Mouse (Mus musculus) MEL (cell line): ENCODE measurements around the gene Dusp22. TPM values are rescaled to one million over a fixed set of nuclear protein-coding genes. Genes with fewer than 3 reads are reported as not detected.
A peak's percentile ranks its signal among the peaks of the same experiment; 100 is the strongest.

Source experiments
- DNase-seq: peaks from one replicate; pipeline ENCODE4 v3.0.0; 2011; ENCODE audit warnings: low read depth, low spot score
- H3K27ac ChIP-seq: 2 replicates; pipeline ENCODE4 v1.5.1; 2012; ENCODE audit warnings: low read depth, mild to moderate bottlenecking, control low read depth, low read length, moderate library complexity; ENCODE audit not compliant: control insufficient read depth
- H3K27me3 ChIP-seq, 2 experiments: fragments of 150-350 bp in 1 of 2; sonication (generic) in 1 of 2; 2 replicates each; pipeline ENCODE4 v1.6.1; 2012; ENCODE audit warnings: low read length in 2 of 2, mild to moderate bottlenecking in 2 of 2, improper control_type of control experiment in 1 of 2, moderate library complexity in 1 of 2; ENCODE audit not compliant: insufficient read depth in 2 of 2, control insufficient read depth in 1 of 2
- H3K36me3 ChIP-seq, 2 experiments: 2 replicates each; pipeline ENCODE4 v1.6.1; 2012 to 2014; ENCODE audit warnings: low read length in 2 of 2, improper control_type of control experiment in 1 of 2, inconsistent platforms in 1 of 2, mild to moderate bottlenecking in 1 of 2; ENCODE audit not compliant: insufficient read depth in 2 of 2, control insufficient read depth in 1 of 2
- H3K4me1 ChIP-seq, 2 experiments: fragments of 150-350 bp in 1 of 2; sonication (generic) in 1 of 2; 2 replicates each; pipeline ENCODE4 v1.6.1; 2012; ENCODE audit warnings: low read length in 2 of 2, improper control_type of control experiment in 1 of 2, mild to moderate bottlenecking in 1 of 2; ENCODE audit not compliant: insufficient read depth in 2 of 2, control insufficient read depth in 1 of 2
- H3K4me3 ChIP-seq, 2 experiments: fragments of 150-350 bp in 1 of 2; sonication (generic) in 1 of 2; 2 replicates each; pipeline ENCODE4 v1.5.1; 2012; ENCODE audit warnings: low read depth in 2 of 2, low read length in 2 of 2, mild to moderate bottlenecking in 2 of 2, moderate library complexity in 2 of 2, control low read depth in 1 of 2, improper control_type of control experiment in 1 of 2; ENCODE audit not compliant: control insufficient read depth in 1 of 2, insufficient read depth in 1 of 2
- H3K79me2 ChIP-seq: 2 replicates; pipeline ENCODE4 v1.6.1; 2012; ENCODE audit warnings: mild to moderate bottlenecking, low read length, moderate library complexity; ENCODE audit not compliant: control insufficient read depth, poor library complexity, insufficient read depth
- H3K9ac ChIP-seq: 2 replicates; pipeline ENCODE4 v1.6.1; 2012; ENCODE audit warnings: low read depth, mild to moderate bottlenecking, control low read depth, low read length, moderate library complexity; ENCODE audit not compliant: control insufficient read depth, poor library complexity, severe bottlenecking
- H3K9me3 ChIP-seq: fragments of 150-350 bp; sonication (generic); replicated peaks from 2 replicates; pipeline ENCODE4 v1.6.1; 2012; ENCODE audit warnings: mild to moderate bottlenecking, low read length, improper control_type of control experiment, moderate library complexity; ENCODE audit not compliant: insufficient read depth
- BHLHE40 ChIP-seq: IDR thresholded peaks from 2 replicates; pipeline ENCODE4 v1.6.1; 2012; ENCODE audit warnings: low read depth, mild to moderate bottlenecking, inconsistent platforms, low read length, improper control_type of control experiment, borderline replicate concordance
- E2F4 ChIP-seq: IDR thresholded peaks from 2 replicates; pipeline ENCODE4 v1.6.1; 2011; ENCODE audit warnings: low read depth, low read length, improper control_type of control experiment, borderline replicate concordance
- ELF1 ChIP-seq: IDR thresholded peaks from 2 replicates; pipeline ENCODE4 v1.6.1; 2014; ENCODE audit warnings: low read depth, mild to moderate bottlenecking, inconsistent platforms, low read length, improper control_type of control experiment, moderate library complexity
- GABPA ChIP-seq: IDR thresholded peaks from 2 replicates; pipeline ENCODE4 v1.6.1; 2012; ENCODE audit warnings: low read depth, mild to moderate bottlenecking, inconsistent platforms, low read length, improper control_type of control experiment, moderate library complexity
- GATA1 ChIP-seq: IDR thresholded peaks from 2 replicates; pipeline ENCODE4 v1.6.1; 2011; ENCODE audit warnings: low read depth, low read length, improper control_type of control experiment
- HCFC1 ChIP-seq: IDR thresholded peaks from 2 replicates; pipeline ENCODE4 v1.6.1; 2012; ENCODE audit warnings: low read depth, mild to moderate bottlenecking, inconsistent platforms, low read length, improper control_type of control experiment, moderate library complexity
- JUND ChIP-seq: IDR thresholded peaks from 2 replicates; pipeline ENCODE4 v1.6.1; 2011; ENCODE audit warnings: low read depth, mild to moderate bottlenecking, improper control_type of control experiment, low read length
- MAFK ChIP-seq: IDR thresholded peaks from 2 replicates; pipeline ENCODE4 v1.6.1; 2011; ENCODE audit warnings: low read depth, mild to moderate bottlenecking, low read length, improper control_type of control experiment, borderline replicate concordance
- MAZ ChIP-seq: IDR thresholded peaks from 2 replicates; pipeline ENCODE4 v1.6.1; 2012; ENCODE audit warnings: low read depth, mild to moderate bottlenecking, inconsistent platforms, low read length, improper control_type of control experiment
- MEF2A ChIP-seq: IDR thresholded peaks from 2 replicates; pipeline ENCODE4 v1.6.1; 2014; ENCODE audit warnings: low read depth, mild to moderate bottlenecking, inconsistent platforms, low read length, improper control_type of control experiment; ENCODE audit not compliant: poor library complexity, insufficient replicate concordance, severe bottlenecking; ENCODE audit errors: extremely low read depth
- MYB ChIP-seq: IDR thresholded peaks from 2 replicates; pipeline ENCODE4 v1.6.1; 2011; ENCODE audit warnings: mild to moderate bottlenecking, low read depth, low read length, improper control_type of control experiment
- MYC ChIP-seq: IDR thresholded peaks from 2 replicates; pipeline ENCODE4 v1.6.1; 2011; ENCODE audit warnings: low read depth, mild to moderate bottlenecking, low read length, improper control_type of control experiment, moderate library complexity
- POLR2A ChIP-seq, 2 experiments: IDR thresholded peaks; 2 replicates each; pipeline ENCODE4 v1.6.1; 2011 to 2012; ENCODE audit warnings: low read length in 2 of 2, mild to moderate bottlenecking in 2 of 2, control low read depth in 1 of 2, improper control_type of control experiment in 1 of 2, low read depth in 1 of 2, moderate library complexity in 1 of 2; ENCODE audit not compliant: control insufficient read depth in 1 of 2, insufficient read depth in 1 of 2, poor library complexity in 1 of 2
- POLR2AphosphoS2 ChIP-seq: IDR thresholded peaks from 2 replicates; pipeline ENCODE4 v1.6.1; 2011; ENCODE audit warnings: low read length, improper control_type of control experiment
- POLR2AphosphoS5 ChIP-seq: IDR thresholded peaks from 2 replicates; pipeline ENCODE4 v1.6.1; 2012; ENCODE audit warnings: low read depth, borderline replicate concordance, mild to moderate bottlenecking, inconsistent platforms, low read length, moderate library complexity, mixed read lengths
- RAD21 ChIP-seq: IDR thresholded peaks from 2 replicates; pipeline ENCODE4 v1.6.1; 2011; ENCODE audit warnings: mild to moderate bottlenecking, low read depth, low read length, improper control_type of control experiment
- RCOR1 ChIP-seq: IDR thresholded peaks from 2 replicates; pipeline ENCODE4 v1.6.1; 2012; ENCODE audit warnings: low read depth, mild to moderate bottlenecking, inconsistent platforms, low read length, improper control_type of control experiment
- SIN3A ChIP-seq: IDR thresholded peaks from 2 replicates; pipeline ENCODE4 v1.6.1; 2012; ENCODE audit warnings: low read length, improper control_type of control experiment, inconsistent platforms
- USF1 ChIP-seq: IDR thresholded peaks from 2 replicates; pipeline ENCODE4 v1.6.1; 2014; ENCODE audit warnings: low read depth, mild to moderate bottlenecking, inconsistent platforms, low read length, improper control_type of control experiment, moderate library complexity
- USF2 ChIP-seq, 2 experiments: IDR thresholded peaks; 2 replicates each; pipeline ENCODE4 v1.6.1; 2011 to 2012; ENCODE audit warnings: improper control_type of control experiment in 2 of 2, low read length in 2 of 2, borderline replicate concordance in 1 of 2, inconsistent platforms in 1 of 2, low read depth in 1 of 2, mild to moderate bottlenecking in 1 of 2; ENCODE audit not compliant: insufficient read depth in 1 of 2
- ZKSCAN1 ChIP-seq: IDR thresholded peaks from 2 replicates; pipeline ENCODE4 v1.6.1; 2012; ENCODE audit warnings: low read depth, mild to moderate bottlenecking, inconsistent platforms, low read length, improper control_type of control experiment, moderate library complexity
- ZMIZ1 ChIP-seq: IDR thresholded peaks from 2 replicates; pipeline ENCODE4 v1.6.1; 2012; ENCODE audit warnings: low read depth, mild to moderate bottlenecking, inconsistent platforms, low read length, improper control_type of control experiment, moderate library complexity
- ZNF384 ChIP-seq: IDR thresholded peaks from 2 replicates; pipeline ENCODE4 v1.6.1; 2012; ENCODE audit warnings: low read depth, mild to moderate bottlenecking, inconsistent platforms, low read length, improper control_type of control experiment
- polyA plus RNA-seq, 2 experiments: library from polyadenylated mRNA; stranded (reverse) in 1 of 2; unstranded in 1 of 2; fragments of >175 nt in 1 of 2; fragments of >200 nt in 1 of 2; gene quantifications; 2 replicates each; pipeline versions ENCODE4 v1.2.1 to v1.2.4; 2012; ENCODE audit warnings: low replicate concordance in 2 of 2, low read depth in 1 of 2; ENCODE audit not compliant: insufficient read length in 2 of 2, insufficient read depth in 1 of 2, missing spikeins in 1 of 2
- total RNA-seq: library from RNA; depleted of rRNA; stranded (reverse); fragments of 300-350 nt; gene quantifications from 2 replicates; pipeline ENCODE4 v1.2.3, GENCODE M21; 2012

The Dusp22 gene
- total and polyA plus RNA-seq, 3 experiments = not detected

- H3K9ac ChIP-seq = no peak overlapping the region
- no peaks in the 10 kb centered on the region for H3K9me3 ChIP-seq
- no peak for TF ChIP-seq MEF2A
- no peak for TF ChIP-seq MAFK
- no peak for TF ChIP-seq MYB
- TF ChIP-seq E2F4 = no peak
- TF ChIP-seq BHLHE40 = no peak
- TF ChIP-seq POLR2AphosphoS2 = no peak
- no peak for TF ChIP-seq HCFC1
- TF ChIP-seq MAZ = no peak
- no peak for TF ChIP-seq GATA1
- no peak for TF ChIP-seq ZNF384
- no peak for TF ChIP-seq USF2 (IDR thresholded peaks at IDR 0.05; ENCODE audit: borderline replicate concordance in 1 of 2, insufficient read depth in 1 of 2, low read depth in 1 of 2, low read length in 2 of 2)
- no peak for TF ChIP-seq USF1
- no peak for TF ChIP-seq ZMIZ1
- TF ChIP-seq RCOR1 = no peak
- no peak for TF ChIP-seq RAD21
- no peak for TF ChIP-seq ELF1
- peak; percentile 11 for DNase-seq
- H3K4me3 ChIP-seq = no peak overlapping the region
- no peak overlapping the region for H3K27ac ChIP-seq
- H3K27me3 ChIP-seq = no peaks in the 10 kb centered on the region; a peak in 1 of 4 replicates
- H3K4me1 ChIP-seq = no peaks in the 10 kb centered on the region; a peak in 1 of 4 replicates
- H3K36me3 ChIP-seq = no peaks in the 10 kb centered on the region
- no peaks in the 10 kb centered on the region for H3K79me2 ChIP-seq
These were observed 29.9 kb upstream of the Dusp22 start for GRCm38 (mm10) chr13:30629794-30630410.

DNA sequence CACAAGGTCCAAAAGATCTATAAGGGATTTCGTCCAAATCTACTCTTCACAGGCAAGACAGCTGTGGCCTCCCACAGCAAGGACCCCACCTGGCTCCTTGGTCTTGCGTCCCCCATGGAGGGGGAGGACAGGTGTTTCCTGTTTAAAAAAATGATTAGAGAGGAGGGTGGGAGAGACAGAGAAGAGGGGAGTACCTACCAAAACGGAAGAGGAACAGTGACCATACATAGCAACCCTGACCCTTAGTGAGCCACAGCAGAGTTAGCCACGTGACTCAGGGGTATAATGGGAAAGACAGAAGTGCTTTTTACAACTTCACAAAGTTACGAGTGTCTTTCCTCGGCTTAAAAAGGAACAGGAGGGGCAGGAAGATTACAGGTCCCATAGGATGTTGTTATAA is 26.8 kb upstream of the Dusp22 start:
- H3K36me3 ChIP-seq = no peaks in the 10 kb centered on the region
- no peaks in the 10 kb centered on the region; a peak in 1 of 4 replicates for H3K4me1 ChIP-seq
- H3K9ac ChIP-seq = no peak overlapping the region
- no peak for TF ChIP-seq POLR2A (IDR thresholded peaks at IDR 0.05; ENCODE audit: control insufficient read depth in 1 of 2, insufficient read depth in 1 of 2, low read depth in 1 of 2, low read length in 2 of 2, poor library complexity in 1 of 2)
- no peak for TF ChIP-seq USF2 (IDR thresholded peaks at IDR 0.05; ENCODE audit: borderline replicate concordance in 1 of 2, insufficient read depth in 1 of 2, low read depth in 1 of 2, low read length in 2 of 2)
- TF ChIP-seq ELF1 = no peak
- TF ChIP-seq JUND = no peak
- no peak for TF ChIP-seq ZKSCAN1
- no peak for TF ChIP-seq POLR2AphosphoS5
- TF ChIP-seq SIN3A = no peak
- no peak for TF ChIP-seq MYC
- TF ChIP-seq GABPA = no peak
- no peak for TF ChIP-seq ZNF384
- TF ChIP-seq GATA1 = no peak
- no peak for TF ChIP-seq HCFC1
- H3K9me3 ChIP-seq = no peaks in the 10 kb centered on the region
- no peaks in the 10 kb centered on the region for H3K79me2 ChIP-seq
- no peak for DNase-seq
- no peak overlapping the region for H3K27ac ChIP-seq
- no peak overlapping the region for H3K4me3 ChIP-seq
- no peaks in the 10 kb centered on the region; a peak in 1 of 4 replicates for H3K27me3 ChIP-seq
